ENCODE assay signal across 28 mouse cellular contexts in genomic region chr2:73507886-73508285, GRCm38 (mm10). TPM values are rescaled to one million over a fixed set of nuclear protein-coding genes. Genes with fewer than 3 reads are reported as not detected.
A peak's percentile ranks its signal among the peaks of the same experiment; 100 is the strongest.
DNase-seq lines count a peak whose midpoint lies in the region; ATAC-seq and TF ChIP-seq lines count a peak whose summit lies in the region.
"Had no signal": no experiment of that assay in that cellular context is flagged by ENCODE, and none has a peak within 500 bp of the region (broad histone marks: within the 10 kb centered on the region; RNA-seq: fewer than 3 reads in every experiment).

No protein-coding gene starts in this region.

- TF ChIP-seq POLR2A in heart, adult 2 months (IDR thresholded peaks at IDR 0.05; ENCODE audit: insufficient read depth, low read depth, low read length): no peak

- no peak for DNase-seq in heart, adult 2 months
- no peak for DNase-seq in heart, postnatal 4 days
- DNase-seq in frontal cortex, postnatal 14 days (ENCODE audit: low spot score in 2 of 2): no peak
- DNase-seq: adrenal gland, postnatal 14 days; cerebellum, adult 11-12 months; cerebellum, adult 9-11 months; gastrocnemius, postnatal 14 days; heart, postnatal 10 days; liver; lung, adult 2 months; lung, postnatal 10 days; thymus, adult 18-20 months; thymus, postnatal 36 days had no signal

- H3K9ac ChIP-seq in heart, adult 2 months (ENCODE audit: low read depth, low read length): no peak overlapping the region
- H3K9ac ChIP-seq in limb, embryonic 12.5 days (replicated peaks): no peak overlapping the region
- H3K9ac ChIP-seq: heart, embryonic 12.5 days; liver, embryonic 14.5 days had no signal

- H3K27me3 ChIP-seq in heart, adult 2 months (ENCODE audit: control insufficient read depth, insufficient read depth, low read length): no peaks in the 10 kb centered on the region
- no peaks in the 10 kb centered on the region for H3K27me3 ChIP-seq in megakaryocyte, embryonic 14.5 days (replicated peaks)
- H3K27me3 ChIP-seq in limb, embryonic 12.5 days: no peaks in the 10 kb centered on the region
- H3K27me3 ChIP-seq: heart, embryonic 12.5 days; Patski had no signal

- no peak for TF ChIP-seq EP300 in heart, adult 2 months (IDR thresholded peaks at IDR 0.05; ENCODE audit: insufficient read depth, low read depth, low read length)

- peaks cover 5% of the 10 kb centered on the region for H3K36me3 ChIP-seq in heart, adult 2 months (ENCODE audit: control insufficient read depth, insufficient read depth, low read length)
- H3K36me3 ChIP-seq in megakaryocyte, embryonic 14.5 days (replicated peaks; ENCODE audit: low read length): peaks cover 65% of the 10 kb centered on the region
- H3K36me3 ChIP-seq in limb, embryonic 12.5 days: peaks cover 11% of the 10 kb centered on the region

- intact Hi-C loops in heart, adult 2 months (cut with DNase I): loop anchor here (2.0 kb wide), 1 partner anchor 15 kb away; no protein-coding TSS in a partner anchor

- peak overlapping the region; percentile 70; the same call in 1 of the 2 replicates for H3K27ac ChIP-seq in heart, adult 2 months
- H3K27ac ChIP-seq in limb, embryonic 12.5 days: peak overlapping the region; percentile 62; the same call in 1 of the 2 replicates
- H3K27ac ChIP-seq: layer of hippocampus, adult 2 months; left cerebral cortex, adult 2 months; liver, embryonic 14.5 days; stomach, postnatal 0 days had no signal

- peaks cover 25% of the 10 kb centered on the region for H3K4me1 ChIP-seq in heart, adult 2 months (ENCODE audit: control insufficient read depth, insufficient read depth, low read length)
- peaks cover 96% of the 10 kb centered on the region for H3K4me1 ChIP-seq in megakaryocyte, embryonic 14.5 days
- peaks cover 51% of the 10 kb centered on the region for H3K4me1 ChIP-seq in limb, embryonic 12.5 days (replicated peaks)

- H3K4me2 ChIP-seq in limb, embryonic 12.5 days: no peak overlapping the region
- H3K4me2 ChIP-seq: heart, embryonic 12.5 days; midbrain, embryonic 11.5 days had no signal

- H3K4me3 ChIP-seq in heart, adult 2 months: no peak overlapping the region
- H3K4me3 ChIP-seq in megakaryocyte, embryonic 14.5 days (replicated peaks): peak overlapping the region; percentile 64
- H3K4me3 ChIP-seq in limb, embryonic 12.5 days (replicated peaks): no peak overlapping the region
- H3K4me3 ChIP-seq: erythroblast, embryonic 14.5 days; heart, embryonic 12.5 days; layer of hippocampus, adult 2 months; left cerebral cortex, adult 2 months had no signal

- 0 out of 2 replicates have a peak, but pooled peaks cover 1% of the 10 kb centered on the region for H3K79me2 ChIP-seq in heart, adult 2 months (replicated peaks; ENCODE audit: control insufficient read depth, insufficient read depth, low read length)

- no peak for ATAC-seq in megakaryocyte, adult 5-6 weeks (ENCODE audit: poor library complexity, severe bottlenecking)
- ATAC-seq in limb, embryonic 12.5 days (ENCODE audit: insufficient number of reproducible peaks, insufficient read depth, low FRiP score, low TSS enrichment, low read depth): no peak
- no peak for ATAC-seq in erythroblast, adult 5-6 weeks (replicated peaks; ENCODE audit: low FRiP score, poor library complexity, severe bottlenecking)
- ATAC-seq: forebrain, embryonic 16.5 days; hindbrain, embryonic 16.5 days; midbrain, embryonic 16.5 days; Patski had no signal

- TF ChIP-seq CTCF in heart, adult 2 months (IDR thresholded peaks at IDR 0.05): no peak

- 81% methylated on average over 7 of the region's 7 CpGs for WGBS in heart, adult 2 months
- 62% methylated on average over 7 of the region's 7 CpGs for WGBS in limb, embryonic 12.5 days

- no peaks in the 10 kb centered on the region for H3K9me3 ChIP-seq in megakaryocyte, embryonic 14.5 days
- no peaks in the 10 kb centered on the region for H3K9me3 ChIP-seq in limb, embryonic 12.5 days
- H3K9me3 ChIP-seq: heart, embryonic 12.5 days had no signal

RNA-seq across cellular contexts. Expression of gene Wipf1, which starts 21.6 kb away (rescaled TPM):
- 10 to 100 TPM; 12.9 to 17.0 TPM for total RNA-seq in heart, adult 2 months (2021)
- 6.0 and 6.6 TPM in 2 replicates for polyA plus RNA-seq in heart, adult 2 months (2012; rRNA removed)
- total RNA-seq in heart, postnatal 4 days (2021): 10 to 100 TPM; 19.0 to 20.8 TPM
- 310 and 704 TPM in 2 replicates for polyA plus RNA-seq in megakaryocyte, embryonic 14.5 days (2012; ENCODE audit: insufficient read depth, low replicate concordance)
- 123 and 139 TPM in 2 replicates for total RNA-seq in megakaryocyte, adult 5-6 weeks (2015)
- 37.4 and 55.2 TPM in 2 replicates for total RNA-seq in megakaryocyte, adult 5-6 weeks (2017)
- 16.1 and 17.7 TPM in 2 replicates for polyA plus RNA-seq in limb, embryonic 12.5 days (2016; fragmentation: Nextera tagmentation; extraction: Ambion mirVana)
- total RNA-seq in erythroblast, adult 5-6 weeks (2015; ENCODE audit: low replicate concordance): 17.3 and 23.6 TPM in 2 replicates
- total RNA-seq in erythroblast, adult 5-6 weeks (2017; ENCODE audit: low replicate concordance): 4.5 and 4.7 TPM in 2 replicates
